Mouse (Mus musculus) hindbrain, postnatal 0 days (tissue): ENCODE measurements around the gene Tpst1. TPM values are rescaled to one million over a fixed set of nuclear protein-coding genes. Genes with fewer than 3 reads are reported as not detected.

Experiments used
- ATAC-seq: fragments of 200-750 bp; cut with Nextera tagmentation; 2 replicates; pipeline ENCODE4 v1.8.0; 2017; ENCODE audit warnings: mild to moderate bottlenecking, moderate TSS enrichment, moderate library complexity
- DNase-seq: peaks from one replicate; pipeline ENCODE4 v3.0.0-alpha.2; 2015; ENCODE audit warnings: low spot score
- H3K27ac ChIP-seq: fragments of 300-500 bp; sonication (generic); 2 replicates; pipeline ENCODE4 v1.5.1; 2014; ENCODE audit warnings: mild to moderate bottlenecking
- H3K27me3 ChIP-seq: fragments of 300-500 bp; sonication (generic); 2 replicates; pipeline ENCODE4 v1.6.1; 2014; ENCODE audit warnings: low read length, mixed read lengths; ENCODE audit not compliant: insufficient read depth
- H3K36me3 ChIP-seq: fragments of 300-500 bp; sonication (generic); 2 replicates; pipeline ENCODE4 v1.6.1; 2014; ENCODE audit warnings: low read length, mixed read lengths; ENCODE audit not compliant: insufficient read depth
- H3K4me1 ChIP-seq: fragments of 300-500 bp; sonication (generic); 2 replicates; pipeline ENCODE4 v1.6.1; 2014; ENCODE audit warnings: antibody characterized with exemption, low read length, mixed read lengths; ENCODE audit not compliant: insufficient read depth
- H3K4me2 ChIP-seq: fragments of 300-500 bp; sonication (generic); 2 replicates; pipeline ENCODE4 v1.6.1; 2014; ENCODE audit warnings: low read depth, mild to moderate bottlenecking, low read length, moderate library complexity, mixed read lengths
- H3K4me3 ChIP-seq: fragments of 300-500 bp; sonication (generic); 2 replicates; pipeline ENCODE4 v1.5.1; 2014; ENCODE audit warnings: low read length
- H3K9ac ChIP-seq: fragments of 300-500 bp; sonication (generic); replicated peaks from 2 replicates; pipeline ENCODE4 v1.6.1; 2014; ENCODE audit warnings: mild to moderate bottlenecking, low read length, moderate library complexity, mixed read lengths
- H3K9me3 ChIP-seq: fragments of 300-500 bp; sonication (generic); 2 replicates; pipeline ENCODE4 v1.6.1; 2016; ENCODE audit warnings: low read length, mixed read lengths
- CTCF ChIP-seq: IDR thresholded peaks from 2 replicates; pipeline ENCODE4 v1.5.1; 2016; ENCODE audit warnings: antibody characterized with exemption, control low read depth, low read depth
- WGBS: fragments of 180-500 bp; shearing (Covaris S2); extraction: QIAGEN DNeasy Blood & Tissue Kit; methylation state at CpG from one replicate; pipeline ENCODE4 v1.1.7; 2014; 5-methylcytosine and 5-hydroxymethylcytosine counted together
- polyA plus RNA-seq: library from polyadenylated mRNA; unstranded; fragments of >200 nt; fragmentation: Nextera tagmentation; extraction: Ambion mirVana; gene quantifications from 2 replicates; pipeline ENCODE4 v1.2.1, GENCODE M21; 2015
- total RNA-seq: library from RNA; depleted of rRNA; stranded (reverse); fragments of >200 nt; gene quantifications from 2 replicates; pipeline ENCODE4 v1.2.3, GENCODE M21; 2014

Gene Tpst1
- total and polyA plus RNA-seq, 2 experiments from 2014 or later = 38.1 to 46.7 TPM

GRCm38 (mm10) chr5:130088612-130089011, 15.5 kb downstream of the Tpst1 start:
- Histone ChIP-seq H3K9me3 (no peaks in the 10 kb centered on the region), H3K27ac (no peak overlapping the region), H3K4me3 (no peak overlapping the region), H3K4me2 (no peak overlapping the region), H3K27me3 (no peaks in the 10 kb centered on the region), H3K9ac (no peak overlapping the region), H3K36me3 (no peaks in the 10 kb centered on the region), H3K4me1 (no peaks in the 10 kb centered on the region)
- WGBS = 85% methylated on average over 4 of the region's 4 CpGs
- no peak for TF ChIP-seq CTCF
- ATAC-seq (no peak), DNase-seq (no peak)

GRCm38 (mm10) chr5:130089177-130089576, 16.1 kb downstream of the Tpst1 start:
- WGBS = 89% methylated on average over 7 of the region's 7 CpGs
- ATAC-seq = no peak
- no peak for TF ChIP-seq CTCF
- Histone ChIP-seq H3K4me3 (no peak overlapping the region), H3K9ac (no peak overlapping the region), H3K27ac (no peak overlapping the region), H3K4me2 (no peak overlapping the region), H3K4me1 (no peaks in the 10 kb centered on the region), H3K27me3 (no peaks in the 10 kb centered on the region), H3K9me3 (no peaks in the 10 kb centered on the region), H3K36me3 (no peaks in the 10 kb centered on the region)
- DNase-seq = no peak

- Histone ChIP-seq H3K4me2 (no peak overlapping the region), H3K27me3 (no peaks in the 10 kb centered on the region), H3K9ac (no peak overlapping the region), H3K36me3 (no peaks in the 10 kb centered on the region), H3K4me1 (no peaks in the 10 kb centered on the region), H3K4me3 (no peak overlapping the region), H3K9me3 (no peaks in the 10 kb centered on the region), H3K27ac (no peak overlapping the region)
- DNase-seq (no peak), ATAC-seq (no peak)
- 92% methylated on average over 18 of the region's 18 CpGs for WGBS
- no peak for TF ChIP-seq CTCF
Measured at GRCm38 (mm10) chr5:130089626-130090393, 16.7 kb downstream of the Tpst1 start.

- peak; percentile 4; the same call in 1 of the 2 replicates for TF ChIP-seq CTCF
- no peak overlapping the region for H3K9ac ChIP-seq
- ATAC-seq (peak; percentile 77), DNase-seq (peak; percentile 17)
- H3K36me3 ChIP-seq = peaks cover 3% of the 10 kb centered on the region; the same call in 1 of the 2 replicates
- 47% methylated on average over 12 of the region's 12 CpGs for WGBS
- no peaks in the 10 kb centered on the region for H3K9me3 ChIP-seq
- H3K4me2 ChIP-seq = no peak overlapping the region
- no peaks in the 10 kb centered on the region for H3K27me3 ChIP-seq
- no peaks in the 10 kb centered on the region for H3K4me1 ChIP-seq
- no peak overlapping the region for H3K27ac ChIP-seq
- no peak overlapping the region for H3K4me3 ChIP-seq
Measured at GRCm38 (mm10) chr5:130096754-130097153, 23.6 kb downstream of the Tpst1 start.

- Histone ChIP-seq H3K9me3 (no peaks in the 10 kb centered on the region), H3K4me3 (no peak overlapping the region), H3K27ac (no peak overlapping the region), H3K27me3 (no peaks in the 10 kb centered on the region), H3K4me2 (no peak overlapping the region), H3K4me1 (no peaks in the 10 kb centered on the region), H3K36me3 (peaks cover 8% of the 10 kb centered on the region; the same call in 1 of the 2 replicates), H3K9ac (no peak overlapping the region)
- TF ChIP-seq CTCF = no peak
- ATAC-seq = no peak
- no peak for DNase-seq
- 77% methylated on average over 2 of the region's 2 CpGs for WGBS
Measured at GRCm38 (mm10) chr5:130097837-130098236, 24.7 kb downstream of the Tpst1 start.

- Histone ChIP-seq H3K36me3 (peaks cover 8% of the 10 kb centered on the region; the same call in 1 of the 2 replicates), H3K4me2 (no peak overlapping the region), H3K9me3 (no peaks in the 10 kb centered on the region), H3K27me3 (no peaks in the 10 kb centered on the region), H3K27ac (no peak overlapping the region), H3K4me1 (no peaks in the 10 kb centered on the region), H3K9ac (no peak overlapping the region), H3K4me3 (no peak overlapping the region)
- DNase-seq = no peak
- WGBS = 96% methylated on average over 17 of the region's 17 CpGs
- ATAC-seq = no peak
- TF ChIP-seq CTCF = no peak
Measured at GRCm38 (mm10) chr5:130101724-130102123, 28.6 kb downstream of the Tpst1 start.

GRCm38 (mm10) chr5:130109348-130109747, 36.2 kb downstream of the Tpst1 start:
- DNase-seq (no peak), ATAC-seq (no peak)
- Histone ChIP-seq H3K4me3 (no peak overlapping the region), H3K4me2 (no peak overlapping the region), H3K4me1 (no peaks in the 10 kb centered on the region), H3K36me3 (no peaks in the 10 kb centered on the region; the same call in 1 of the 2 replicates), H3K9me3 (no peaks in the 10 kb centered on the region), H3K27ac (no peak overlapping the region), H3K9ac (no peak overlapping the region), H3K27me3 (no peaks in the 10 kb centered on the region)
- TF ChIP-seq CTCF = no peak
- 91% methylated on average over 3 of the region's 3 CpGs for WGBS
